29 mouse cellular contexts compared by ENCODE assay signal in the genomic region with DNA sequence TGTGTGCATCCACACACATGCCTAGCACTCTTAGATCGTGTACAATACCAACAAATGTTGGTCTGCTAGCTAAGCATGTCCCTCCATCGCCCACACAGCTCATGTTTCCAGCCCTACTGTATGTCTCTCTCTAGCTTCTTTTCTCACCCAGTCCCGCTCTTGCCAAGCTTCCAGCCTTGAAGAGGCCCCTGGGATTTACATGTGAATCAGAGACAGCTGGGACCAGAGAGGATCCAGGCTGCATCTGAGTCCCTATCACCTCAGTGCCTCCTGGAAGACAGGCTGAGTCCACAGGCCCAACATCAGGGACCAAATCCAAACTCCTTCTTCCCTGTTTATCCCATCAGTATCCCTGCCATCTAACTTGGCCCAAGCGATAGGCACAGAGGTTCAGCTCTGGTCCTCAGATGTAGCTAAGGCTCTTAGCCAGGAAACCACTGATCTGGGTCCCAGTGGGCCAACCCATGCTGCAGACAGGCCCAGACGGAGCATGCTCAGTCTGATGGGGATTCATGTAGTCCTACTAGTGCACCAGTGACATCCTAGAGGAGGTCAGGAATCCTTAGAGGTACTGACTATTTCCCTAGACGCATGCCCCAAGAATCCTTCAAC. TPM values are rescaled to one million over a fixed set of nuclear protein-coding genes. Genes with fewer than 3 reads are reported as not detected.
DNase-seq lines count a peak whose midpoint lies in the region; ATAC-seq and TF ChIP-seq lines count a peak whose summit lies in the region.
"Had no signal": no experiment of that assay in that cellular context is flagged by ENCODE, and none has a peak within 500 bp of the region (broad histone marks: within the 10 kb centered on the region; RNA-seq: fewer than 3 reads in every experiment).

No protein-coding gene starts in this region.

- peak; percentile 47 for DNase-seq in gastrocnemius, adult 2 months
- DNase-seq in gastrocnemius, adult 8-10 months (ENCODE audit: low spot score in 2 of 2) = no peak
- DNase-seq in midbrain, embryonic 11.5 days (ENCODE audit: low spot score, missing footprints) = peak; percentile 61
- peak; percentile 30 for DNase-seq in R1 (ENCODE audit: low read depth, low spot score)
- no peak for DNase-seq in embryo, embryonic 11 days
- DNase-seq: adrenal gland, postnatal 10 days; B cell, adult 2 months; cerebellum, adult 9-10 months; kidney, postnatal 36 days; layer of hippocampus, postnatal 36 days; lung, adult 2 months; lung, postnatal 14 days had no signal

- no peaks in the 10 kb centered on the region for H3K36me3 ChIP-seq in midbrain, embryonic 11.5 days (ENCODE audit: control insufficient read depth, insufficient read depth, low read length)
- no peaks in the 10 kb centered on the region for H3K36me3 ChIP-seq in midbrain, embryonic 16.5 days (ENCODE audit: control insufficient read depth, insufficient read depth, low read length)
- H3K36me3 ChIP-seq: embryonic facial prominence, embryonic 12.5 days; heart, embryonic 10.5 days; kidney, embryonic 15.5 days; limb, embryonic 13.5 days; liver, embryonic 12.5 days; midbrain, embryonic 15.5 days; neural tube, embryonic 15.5 days had no signal

- no peaks in the 10 kb centered on the region for H3K4me1 ChIP-seq in midbrain, embryonic 11.5 days (ENCODE audit: control insufficient read depth, insufficient read depth, low read length)
- no peaks in the 10 kb centered on the region for H3K4me1 ChIP-seq in midbrain, embryonic 16.5 days (ENCODE audit: control insufficient read depth, insufficient read depth, low read length)
- H3K4me1 ChIP-seq: embryonic facial prominence, embryonic 12.5 days; midbrain, embryonic 15.5 days; neural tube, embryonic 15.5 days had no signal

- H3K9ac ChIP-seq in midbrain, embryonic 11.5 days (ENCODE audit: low read length) = no peak overlapping the region
- no peak overlapping the region for H3K9ac ChIP-seq in midbrain, embryonic 16.5 days (ENCODE audit: low read depth, low read length)
- H3K9ac ChIP-seq: embryonic facial prominence, embryonic 12.5 days; kidney, embryonic 15.5 days; limb, embryonic 13.5 days; liver, embryonic 12.5 days; midbrain, embryonic 15.5 days; neural tube, embryonic 15.5 days had no signal

- no peak overlapping the region for H3K4me2 ChIP-seq in midbrain, embryonic 11.5 days
- H3K4me2 ChIP-seq in midbrain, embryonic 16.5 days (ENCODE audit: low read length) = no peak overlapping the region
- H3K4me2 ChIP-seq: embryonic facial prominence, embryonic 12.5 days; kidney, embryonic 15.5 days; limb, embryonic 13.5 days; liver, embryonic 12.5 days; midbrain, embryonic 15.5 days; neural tube, embryonic 15.5 days had no signal

- intact Hi-C loops in gastrocnemius, adult 2 months (cut with DNase I) = no loop called here

- TF ChIP-seq CTCF in gastrocnemius, adult 2 months (IDR thresholded peaks at IDR 0.05) = no peak

- no peaks in the 10 kb centered on the region for H3K27me3 ChIP-seq in midbrain, embryonic 11.5 days (ENCODE audit: control insufficient read depth, insufficient read depth, low read length)
- no peaks in the 10 kb centered on the region for H3K27me3 ChIP-seq in midbrain, embryonic 16.5 days (ENCODE audit: control insufficient read depth, insufficient read depth, low read depth, low read length)
- H3K27me3 ChIP-seq: embryonic facial prominence, embryonic 12.5 days; kidney, embryonic 15.5 days; limb, embryonic 13.5 days; midbrain, embryonic 15.5 days; neural tube, embryonic 15.5 days had no signal

- WGBS in midbrain, embryonic 11.5 days = 87% methylated on average over 6 of the region's 6 CpGs
- 93% methylated on average over 6 of the region's 6 CpGs for WGBS in midbrain, embryonic 16.5 days

- no peak overlapping the region for H3K4me3 ChIP-seq in gastrocnemius, adult 2 months
- no peak overlapping the region for H3K4me3 ChIP-seq in midbrain, embryonic 11.5 days (ENCODE audit: low read depth, low read length)
- no peak overlapping the region for H3K4me3 ChIP-seq in midbrain, embryonic 16.5 days (ENCODE audit: low read depth, low read length)
- H3K4me3 ChIP-seq: embryonic facial prominence, embryonic 12.5 days; heart, embryonic 10.5 days; kidney, embryonic 15.5 days; limb, embryonic 13.5 days; liver, embryonic 12.5 days; midbrain, embryonic 15.5 days; neural tube, embryonic 15.5 days had no signal

- ATAC-seq in midbrain, embryonic 11.5 days (ENCODE audit: low FRiP score) = no peak
- ATAC-seq in midbrain, embryonic 16.5 days = no peak
- ATAC-seq in activated CD4-positive, CD25-positive, alpha-beta regulatory T cell, adult 4 months = no peak
- ATAC-seq: forebrain, embryonic 14.5 days; intestine, postnatal 0 days; liver, embryonic 12.5 days; midbrain, embryonic 15.5 days had no signal

- no peak overlapping the region for H3K27ac ChIP-seq in gastrocnemius, adult 2 months
- no peak overlapping the region for H3K27ac ChIP-seq in midbrain, embryonic 11.5 days (ENCODE audit: low read depth, low read length)
- no peak overlapping the region for H3K27ac ChIP-seq in midbrain, embryonic 16.5 days (ENCODE audit: low read length)
- H3K27ac ChIP-seq: embryonic facial prominence, embryonic 12.5 days; kidney, embryonic 15.5 days; limb, embryonic 13.5 days; liver, embryonic 12.5 days; midbrain, embryonic 15.5 days; neural tube, embryonic 15.5 days; stomach, postnatal 0 days had no signal

- H3K9me3 ChIP-seq in midbrain, embryonic 11.5 days (ENCODE audit: control insufficient read depth, low read length) = no peaks in the 10 kb centered on the region
- no peaks in the 10 kb centered on the region for H3K9me3 ChIP-seq in midbrain, embryonic 16.5 days (replicated peaks; ENCODE audit: control insufficient read depth, low read length, poor library complexity, severe bottlenecking)
- H3K9me3 ChIP-seq: embryonic facial prominence, embryonic 12.5 days; heart, embryonic 10.5 days; kidney, embryonic 15.5 days; limb, embryonic 13.5 days; liver, embryonic 12.5 days; midbrain, embryonic 15.5 days; neural tube, embryonic 15.5 days had no signal

RNA-seq across cellular contexts. Expression of a gene that starts 53.3 kb away (rescaled TPM):
- not detected for total RNA-seq in gastrocnemius, adult 2 months (2021)
- not detected for total RNA-seq in gastrocnemius, adult 8-10 months (2022)
- not detected in 2 replicates for polyA plus RNA-seq in midbrain, embryonic 11.5 days (2014; fragmentation: Nextera tagmentation; extraction: Ambion mirVana)
- not detected in 2 replicates for polyA plus RNA-seq in midbrain, embryonic 16.5 days (2015; fragmentation: Nextera tagmentation; extraction: Ambion mirVana)
- not detected for polyA plus RNA-seq in activated CD4-positive, CD25-positive, alpha-beta regulatory T cell, adult 4 months (2017; shearing (Covaris generic))
- total RNA-seq: adrenal gland, postnatal 10 days; layer of hippocampus, adult 8-10 months; layer of hippocampus, postnatal 36 days; left cerebral cortex, postnatal 14 days; megakaryocyte-erythroid progenitor cell, adult 5-6 weeks had no signal
- polyA plus RNA-seq: cortical plate, adult 2 months; embryonic facial prominence, embryonic 12.5 days; forebrain, embryonic 14.5 days; heart, embryonic 10.5 days; hindbrain, embryonic 11.5 days; kidney, embryonic 15.5 days; liver, embryonic 12.5 days; lung, adult 2 months; neural tube, embryonic 15.5 days had no signal

Comparison
In these comparisons a context has a peak if more than half of its experiments do, and no peak if none do; other contexts are left out.
1. DNase-seq: peak in gastrocnemius, adult 2 months (single experiment), midbrain, embryonic 11.5 days (single experiment) and R1 (single experiment); none in gastrocnemius, adult 8-10 months (0 of 2) and embryo, embryonic 11 days (single experiment).